Mouse (Mus musculus) erythroblast, embryonic 14.5 days (primary cell): ENCODE measurements around the gene Ethe1.
"Not testable (repeated sequence)": the region's sequence is repeated elsewhere in the genome, so short reads cannot be mapped to it uniquely, and the experiment has no call there.

ENCODE experiments used
- GATA1 ChIP-seq: IDR thresholded peaks from 2 replicates; pipeline ENCODE4 v1.6.1; 2012; ENCODE audit warnings: low read length, inconsistent platforms, mixed read lengths
- TAL1 ChIP-seq: IDR thresholded peaks from 3 replicates; pipeline ENCODE4 v1.6.1; 2012; ENCODE audit warnings: low read length, inconsistent platforms, mixed read lengths

- not testable (repeated sequence) for TF ChIP-seq GATA1, TAL1
Observed at GRCm38 (mm10) chr7:24618374-24618773, 31.0 kb downstream of the Ethe1 start.
